Mouse (Mus musculus): ENCODE results near the gene Lcn2. TPM values are rescaled to one million over a fixed set of nuclear protein-coding genes. Genes with fewer than 3 reads are reported as not detected.

The Lcn2 gene
- total and polyA plus RNA-seq, 3 experiments, result not detected

- Histone ChIP-seq H3K9ac (ENCODE audit: insufficient read depth, low read depth) (no peak overlapping the region), H3K4me3 (replicated peaks in 1 of 3; ENCODE audit: low read depth in 2 of 3, low read length in 2 of 3, poor library complexity in 1 of 3) (no peak overlapping the region), H3K27ac (ENCODE audit: insufficient read depth, low read depth) (no peak overlapping the region), H3K36me3 (replicated peaks in 1 of 2; ENCODE audit: control insufficient read depth in 1 of 2, insufficient read depth in 1 of 2, low read length in 1 of 2) (no peaks in the 10 kb centered on the region), H3K9me3 (replicated peaks; ENCODE audit: low read length) (peaks cover 4% of the 10 kb centered on the region), H3K27me3 (replicated peaks) (peaks cover 59% of the 10 kb centered on the region), H3K79me2 (replicated peaks; ENCODE audit: control insufficient read depth, extremely low read depth, insufficient read depth, poor library complexity, severe bottlenecking) (no peaks in the 10 kb centered on the region), H3K4me1 (ENCODE audit: control insufficient read depth in 1 of 2, insufficient read depth in 2 of 2) (peaks cover 3 to 10% of the 10 kb centered on the region in 2 experiments; a peak in 3 of 4 replicates), H3K4me2 (ENCODE audit: insufficient read depth, low read depth, poor library complexity, severe bottlenecking) (no peak overlapping the region)
- TF ChIP-seq E2F4 (IDR thresholded peaks at IDR 0.05; ENCODE audit: insufficient replicate concordance, low read depth, low read length) (no peak), MYC (IDR thresholded peaks at IDR 0.05; ENCODE audit: low read depth, low read length) (no peak), PAX5 (IDR thresholded peaks at IDR 0.05; ENCODE audit: low read length) (no peak), MEF2A (IDR thresholded peaks at IDR 0.05; ENCODE audit: borderline replicate concordance, low read depth, low read length) (no peak)
- no peak for DNase-seq (ENCODE audit: extremely low read depth)
- dilution Hi-C loops (cut with MboI; ENCODE audit: extremely low pct_ligation_motif_present, extremely low pct_unique_long_range_greater_than_20kb, low sequenced_read_pairs) (no loop called here), in situ Hi-C loops (cut with MboI; ENCODE audit: low pct_ligation_motif_present, low pct_unique_long_range_greater_than_20kb, low sequenced_read_pairs) (no loop called here)
Measured at GRCm38 (mm10) chr2:32392063-32392462, 4.0 kb upstream of the Lcn2 start.

DNA sequence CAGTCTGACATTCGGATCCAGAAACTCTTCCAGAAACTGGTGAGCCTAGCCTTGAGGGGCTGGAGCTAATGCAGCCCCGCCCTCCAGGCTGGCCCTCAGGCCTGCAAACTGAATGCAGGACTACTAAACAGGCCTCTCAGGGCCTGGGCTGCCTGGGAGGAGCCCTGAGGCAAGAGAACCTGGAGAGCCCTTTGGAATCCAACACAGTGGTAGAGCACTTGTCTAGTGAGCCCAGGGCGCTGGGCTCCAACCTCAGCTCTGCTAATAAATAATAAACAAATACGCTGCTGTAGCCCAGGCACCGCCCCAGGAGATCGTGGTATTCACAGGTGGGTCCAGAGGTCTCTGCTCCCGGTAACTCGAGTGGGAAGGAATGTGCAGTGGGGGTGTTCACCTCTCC is 2.8 kb upstream of the Lcn2 start:
- dilution Hi-C loops (cut with MboI; ENCODE audit: extremely low pct_ligation_motif_present, extremely low pct_unique_long_range_greater_than_20kb, low sequenced_read_pairs) (no loop called here), in situ Hi-C loops (cut with MboI; ENCODE audit: low pct_ligation_motif_present, low pct_unique_long_range_greater_than_20kb, low sequenced_read_pairs) (no loop called here)
- no peak overlapping the region for H3K27ac ChIP-seq (ENCODE audit: insufficient read depth, low read depth)
- peaks cover 70% of the 10 kb centered on the region for H3K27me3 ChIP-seq (replicated peaks)
- no peaks in the 10 kb centered on the region for H3K36me3 ChIP-seq (replicated peaks in 1 of 2; ENCODE audit: control insufficient read depth in 1 of 2, insufficient read depth in 1 of 2, low read length in 1 of 2)
- no peak overlapping the region for H3K9ac ChIP-seq (ENCODE audit: insufficient read depth, low read depth)
- TF ChIP-seq EP300 (IDR thresholded peaks at IDR 0.05; ENCODE audit: low read length) (no peak), MAFK (IDR thresholded peaks at IDR 0.05; ENCODE audit: insufficient replicate concordance, low read length) (no peak), MEF2A (IDR thresholded peaks at IDR 0.05; ENCODE audit: borderline replicate concordance, low read depth, low read length) (no peak), ELF1 (IDR thresholded peaks at IDR 0.05; ENCODE audit: low read depth, low read length) (no peak), NELFE (IDR thresholded peaks at IDR 0.05; ENCODE audit: low read depth, low read length) (no peak), MXI1 (IDR thresholded peaks at IDR 0.05; ENCODE audit: low read depth, low read length) (no peak), POLR2AphosphoS2 (IDR thresholded peaks at IDR 0.05; ENCODE audit: low read depth, low read length) (no peak), ZMIZ1 (IDR thresholded peaks at IDR 0.05; ENCODE audit: low read depth, low read length) (no peak), JUND (conservative IDR thresholded peaks at IDR 0.05; ENCODE audit: low read depth, low read length) (no peak), BHLHE40 (IDR thresholded peaks at IDR 0.05; ENCODE audit: low read depth, low read length) (no peak), IRF4 (IDR thresholded peaks at IDR 0.05; ENCODE audit: low read depth, low read length) (no peak), SMC3 (IDR thresholded peaks at IDR 0.05; ENCODE audit: low read depth, low read length) (no peak)
- H3K79me2 ChIP-seq (replicated peaks; ENCODE audit: control insufficient read depth, extremely low read depth, insufficient read depth, poor library complexity, severe bottlenecking), result no peaks in the 10 kb centered on the region
- no peak overlapping the region for H3K4me3 ChIP-seq (replicated peaks in 1 of 3; ENCODE audit: low read depth in 2 of 3, low read length in 2 of 3, poor library complexity in 1 of 3)
- peaks cover 0 to 5% of the 10 kb centered on the region in 2 experiments; a peak in 3 of 4 replicates for H3K4me1 ChIP-seq (ENCODE audit: control insufficient read depth in 1 of 2, insufficient read depth in 2 of 2)
- H3K4me2 ChIP-seq (ENCODE audit: insufficient read depth, low read depth, poor library complexity, severe bottlenecking), result no peak overlapping the region
- DNase-seq (ENCODE audit: extremely low read depth), result no peak
- H3K9me3 ChIP-seq (replicated peaks; ENCODE audit: low read length), result peaks cover 4% of the 10 kb centered on the region
